In genomic region chr2:11567781-11568362, GRCm38 (mm10) we compare ENCODE assay signal across 8 mouse cellular contexts. TPM values are rescaled to one million over a fixed set of nuclear protein-coding genes. Genes with fewer than 3 reads are reported as not detected.
DNase-seq lines count a peak whose midpoint lies in the region; ATAC-seq lines count a peak whose summit lies in the region.

No protein-coding gene starts in this region.

- intact Hi-C loops in gastrocnemius, postnatal 14 days (cut with DNase I; ENCODE audit: low total_unique reads): no loop called here

- DNase-seq in heart, postnatal 4 days: peak; percentile 33
- DNase-seq in heart, adult 9 months (ENCODE audit: low spot score in 2 of 2): no peak
- peak; percentile 26 for DNase-seq in urinary bladder, postnatal 25 days (ENCODE audit: low spot score)
- DNase-seq in urinary bladder, postnatal 36 days (ENCODE audit: low spot score in 2 of 2): no peak
- peak; percentile 22 for DNase-seq in gastrocnemius, postnatal 14 days
- DNase-seq in frontal cortex, postnatal 10 days (ENCODE audit: low spot score in 2 of 2): no peak
- no peak for DNase-seq in ovary, adult 18-20 months (ENCODE audit: low spot score)

- peak; percentile 60; the same call in 1 of the 2 replicates for ATAC-seq in neutrophil, adult 5-6 weeks (ENCODE audit: extremely low read depth, insufficient number of reproducible peaks, low FRiP score, poor library complexity, severe bottlenecking)

RNA-seq across cellular contexts. Expression of gene Pfkfb3, which starts 14.0 kb away (rescaled TPM):
- total RNA-seq in heart, postnatal 4 days (2021): 10 to 100 TPM; 11.8 to 12.7 TPM
- 10 to 100 TPM; 14.9 to 20.5 TPM for total RNA-seq in gastrocnemius, postnatal 14 days (2021)
- 46.0 TPM in 2 replicates for total RNA-seq in neutrophil, adult 5-6 weeks (2017)

RNA-seq across cellular contexts. Expression of gene Rbm17, which starts 36.1 kb away (rescaled TPM):
- 10 to 100 TPM; 83.4 to 93.1 TPM for total RNA-seq in heart, postnatal 4 days (2021)
- 10 to 100 TPM; 45.0 to 49.5 TPM for total RNA-seq in gastrocnemius, postnatal 14 days (2021)
- total RNA-seq in neutrophil, adult 5-6 weeks (2017): 144 and 163 TPM in 2 replicates

RNA-seq across cellular contexts. Expression of gene Gm17490, which starts 58.2 kb away (rescaled TPM):
- total RNA-seq in heart, postnatal 4 days (2021): not detected
- total RNA-seq in gastrocnemius, postnatal 14 days (2021): not detected
- total RNA-seq in neutrophil, adult 5-6 weeks (2017): not detected in 2 replicates

Comparison
In these comparisons a context has a peak if more than half of its experiments do, and no peak if none do; other contexts are left out.
1. DNase-seq: peak in heart, postnatal 4 days (single experiment), urinary bladder, postnatal 25 days (single experiment) and gastrocnemius, postnatal 14 days (single experiment); none in heart, adult 9 months (0 of 2), urinary bladder, postnatal 36 days (0 of 2), frontal cortex, postnatal 10 days (0 of 2) and ovary, adult 18-20 months (single experiment).